Mouse (Mus musculus) lung, postnatal 10 days (tissue): Measurements from ENCODE around the gene Hcn2.

Experiments used
- DNase-seq: peaks from one replicate; pipeline ENCODE4 v3.0.0; 2021

Gene Hcn2

GRCm38 (mm10) chr10:79778006-79778405 lies 61.6 kb downstream of the Hcn2 start:
- peak; percentile 87 for DNase-seq

- DNase-seq: no peak
These were observed 62.8 kb downstream of the Hcn2 start for GRCm38 (mm10) chr10:79779193-79779592.

GRCm38 (mm10) chr10:79779784-79780663 lies 63.6 kb downstream of the Hcn2 start:
- DNase-seq: peak; percentile 98

- DNase-seq: peak; percentile 88
These were observed 64.2 kb downstream of the Hcn2 start for GRCm38 (mm10) chr10:79780664-79781015.

GRCm38 (mm10) chr10:79781139-79781538 lies 64.7 kb downstream of the Hcn2 start:
- DNase-seq: no peak

GRCm38 (mm10) chr10:79781956-79782355 lies 65.5 kb downstream of the Hcn2 start:
- no peak for DNase-seq

- peak; percentile 52 for DNase-seq
These were observed 66.6 kb downstream of the Hcn2 start for GRCm38 (mm10) chr10:79783050-79783449.

GRCm38 (mm10) chr10:79783920-79784800 lies 67.7 kb downstream of the Hcn2 start:
- peak; percentile 57 for DNase-seq
